Mouse (Mus musculus) forebrain, embryonic 13.5 days (tissue): Measurements from ENCODE around the gene Jmjd8. TPM values are rescaled to one million over a fixed set of nuclear protein-coding genes. Genes with fewer than 3 reads are reported as not detected.
A peak's percentile ranks its signal among the peaks of the same experiment; 100 is the strongest.
"Not testable (repeated sequence)": the region's sequence is repeated elsewhere in the genome, so short reads cannot be mapped to it uniquely, and the experiment has no call there.

Source experiments
- ATAC-seq: fragments of 200-750 bp; cut with Nextera tagmentation; 2 replicates; pipeline ENCODE4 v1.8.0; 2017
- H3K27ac ChIP-seq: fragments of 300-500 bp; sonication (generic); 2 replicates; pipeline ENCODE4 v1.5.1; 2015; ENCODE audit warnings: inconsistent platforms, mild to moderate bottlenecking, moderate library complexity
- H3K27me3 ChIP-seq: fragments of 300-500 bp; sonication (generic); 2 replicates; pipeline ENCODE4 v1.6.1; 2015; ENCODE audit warnings: mild to moderate bottlenecking, inconsistent platforms
- H3K36me3 ChIP-seq: fragments of 300-500 bp; sonication (generic); 2 replicates; pipeline ENCODE4 v1.6.1; 2015; ENCODE audit warnings: mild to moderate bottlenecking, inconsistent platforms; ENCODE audit not compliant: poor library complexity, severe bottlenecking
- H3K4me1 ChIP-seq: fragments of 300-500 bp; sonication (generic); 2 replicates; pipeline ENCODE4 v1.6.1; 2015; ENCODE audit warnings: inconsistent platforms
- H3K4me2 ChIP-seq: fragments of 300-500 bp; sonication (generic); 2 replicates; pipeline ENCODE4 v1.6.1; 2015; ENCODE audit warnings: inconsistent platforms, mild to moderate bottlenecking, moderate library complexity
- H3K4me3 ChIP-seq: fragments of 300-500 bp; sonication (generic); 2 replicates; pipeline ENCODE4 v1.5.1; 2015; ENCODE audit warnings: mild to moderate bottlenecking, inconsistent platforms
- H3K9ac ChIP-seq: fragments of 300-500 bp; sonication (generic); 2 replicates; pipeline ENCODE4 v1.6.1; 2015; ENCODE audit warnings: mild to moderate bottlenecking, inconsistent platforms
- H3K9me3 ChIP-seq: fragments of 300-500 bp; sonication (generic); replicated peaks from 2 replicates; pipeline ENCODE4 v1.6.1; 2016; ENCODE audit warnings: inconsistent platforms
- WGBS: fragments of 180-500 bp; shearing (Covaris S2); methylation state at CpG from one replicate; pipeline ENCODE4 v1.1.7; 2015; 5-methylcytosine and 5-hydroxymethylcytosine counted together
- polyA plus RNA-seq: library from polyadenylated mRNA; unstranded; fragments of >200 nt; fragmentation: Nextera tagmentation; extraction: Ambion mirVana; gene quantifications from 2 replicates; pipeline ENCODE4 v1.2.1, GENCODE M21; 2015

Jmjd8 gene
- polyA plus RNA-seq, 1 experiment from 2014 or later: 64.6 TPM

- 90% methylated on average over 2 of the region's 2 CpGs for WGBS
- Histone ChIP-seq H3K36me3 (no peaks in the 10 kb centered on the region), H3K4me2 (no peak overlapping the region), H3K27ac (no peak overlapping the region), H3K4me1 (peaks cover 24% of the 10 kb centered on the region), H3K27me3 (no peaks in the 10 kb centered on the region), H3K9me3 (no peaks in the 10 kb centered on the region), H3K4me3 (no peak overlapping the region), H3K9ac (no peak overlapping the region)
- ATAC-seq: no peak
These were observed 41.3 kb downstream of the Jmjd8 start for GRCm38 (mm10) chr17:25869954-25870353.

GRCm38 (mm10) chr17:25871566-25871965 is 42.9 kb downstream of the Jmjd8 start:
- not testable (repeated sequence) for H3K4me2 ChIP-seq, H3K27ac ChIP-seq, H3K9ac ChIP-seq, H3K9me3 ChIP-seq, ATAC-seq, H3K27me3 ChIP-seq, H3K4me3 ChIP-seq, H3K36me3 ChIP-seq
- H3K4me1 ChIP-seq: peaks cover 32% of the 10 kb centered on the region

GRCm38 (mm10) chr17:25872676-25873075 is 44.0 kb downstream of the Jmjd8 start:
- no peak overlapping the region for H3K4me2 ChIP-seq
- no peak overlapping the region for H3K9ac ChIP-seq
- no peak overlapping the region for H3K27ac ChIP-seq
- H3K27me3 ChIP-seq: no peaks in the 10 kb centered on the region
- H3K9me3 ChIP-seq: no peaks in the 10 kb centered on the region
- peaks cover 2% of the 10 kb centered on the region for H3K36me3 ChIP-seq
- peaks cover 35% of the 10 kb centered on the region for H3K4me1 ChIP-seq
- no peak overlapping the region for H3K4me3 ChIP-seq
- WGBS: 84% methylated on average over 3 of the region's 3 CpGs
- ATAC-seq: no peak

GRCm38 (mm10) chr17:25873405-25874147 is 44.9 kb downstream of the Jmjd8 start:
- Histone ChIP-seq H3K4me1 (peaks cover 28% of the 10 kb centered on the region), H3K9me3 (no peaks in the 10 kb centered on the region), H3K4me2 (peak overlapping the region; percentile 89), H3K4me3 (peak overlapping the region; percentile 68; the same call in 1 of the 2 replicates), H3K9ac (peak overlapping the region; percentile 67; the same call in 1 of the 2 replicates), H3K27me3 (no peaks in the 10 kb centered on the region), H3K27ac (peak overlapping the region; percentile 82), H3K36me3 (peaks cover 11% of the 10 kb centered on the region)
- no peak for ATAC-seq
- 80% methylated on average over 11 of the region's 11 CpGs for WGBS

- Histone ChIP-seq H3K36me3 (peaks cover 18% of the 10 kb centered on the region), H3K4me2 (peak overlapping the region; percentile 89), H3K9ac (peak overlapping the region; percentile 67), H3K27me3 (no peaks in the 10 kb centered on the region), H3K4me3 (peak overlapping the region; percentile 68), H3K27ac (peak overlapping the region; percentile 82), H3K9me3 (no peaks in the 10 kb centered on the region), H3K4me1 (peaks cover 22% of the 10 kb centered on the region)
- ATAC-seq: no peak
- 3% methylated on average over 14 of the region's 14 CpGs for WGBS
These were observed 45.6 kb downstream of the Jmjd8 start for GRCm38 (mm10) chr17:25874148-25874720.

- Histone ChIP-seq H3K4me1 (peaks cover 22% of the 10 kb centered on the region), H3K4me2 (peak within 1 kb of the TSS; percentile 89), H3K9me3 (no peaks in the 10 kb centered on the region), H3K4me3 (peak within 1 kb of the TSS; percentile 68), H3K36me3 (peaks cover 23% of the 10 kb centered on the region), H3K27me3 (no peaks in the 10 kb centered on the region), H3K9ac (peak within 1 kb of the TSS; percentile 83), H3K27ac (peak within 1 kb of the TSS; percentile 96)
- WGBS: under 1% methylated on average over 25 of the region's 25 CpGs
- peak; percentile 82 for ATAC-seq
These were observed 46.1 kb downstream of the Jmjd8 start, which contains the start of gene Mettl26 for GRCm38 (mm10) chr17:25874721-25875170. Mettl26 (plus strand) TSS chr17:25875074.

- H3K27me3 ChIP-seq: no peaks in the 10 kb centered on the region
- H3K9me3 ChIP-seq: no peaks in the 10 kb centered on the region
- peaks cover 24% of the 10 kb centered on the region for H3K36me3 ChIP-seq
- peaks cover 28% of the 10 kb centered on the region for H3K4me1 ChIP-seq
- H3K4me3 ChIP-seq: peak overlapping the region; percentile 68
- under 1% methylated on average over 59 of the region's 59 CpGs for WGBS
- peak; percentile 94 for ATAC-seq
- H3K4me2 ChIP-seq: peak overlapping the region; percentile 89
- peak overlapping the region; percentile 83 for H3K9ac ChIP-seq
- H3K27ac ChIP-seq: peak overlapping the region; percentile 96
These were observed 46.8 kb downstream of the Jmjd8 start for GRCm38 (mm10) chr17:25875171-25876136.

GRCm38 (mm10) chr17:25876347-25876915 is 47.8 kb downstream of the Jmjd8 start:
- Histone ChIP-seq H3K27ac (peak overlapping the region; percentile 96; the same call in 1 of the 2 replicates), H3K27me3 (no peaks in the 10 kb centered on the region), H3K4me1 (peaks cover 38% of the 10 kb centered on the region), H3K4me2 (peak overlapping the region; percentile 89), H3K9ac (peak overlapping the region; percentile 83), H3K36me3 (peaks cover 26% of the 10 kb centered on the region), H3K4me3 (peak overlapping the region; percentile 68), H3K9me3 (no peaks in the 10 kb centered on the region)
- no peak for ATAC-seq
- 68% methylated on average over 10 of the region's 10 CpGs for WGBS

- H3K4me2 ChIP-seq: peak overlapping the region; percentile 89; the same call in 1 of the 2 replicates
- peaks cover 38% of the 10 kb centered on the region for H3K4me1 ChIP-seq
- no peak overlapping the region for H3K4me3 ChIP-seq
- no peaks in the 10 kb centered on the region for H3K9me3 ChIP-seq
- H3K27me3 ChIP-seq: no peaks in the 10 kb centered on the region
- WGBS: 96% methylated on average over 3 of the region's 3 CpGs
- H3K9ac ChIP-seq: no peak overlapping the region
- ATAC-seq: no peak
- H3K27ac ChIP-seq: no peak overlapping the region
- peaks cover 31% of the 10 kb centered on the region for H3K36me3 ChIP-seq
These were observed 48.4 kb downstream of the Jmjd8 start for GRCm38 (mm10) chr17:25877025-25877424.

GRCm38 (mm10) chr17:25877741-25878610 is 49.3 kb downstream of the Jmjd8 start:
- Histone ChIP-seq H3K4me1 (peaks cover 38% of the 10 kb centered on the region), H3K4me3 (no peak overlapping the region), H3K4me2 (no peak overlapping the region), H3K27ac (no peak overlapping the region), H3K9ac (no peak overlapping the region), H3K9me3 (no peaks in the 10 kb centered on the region), H3K36me3 (peaks cover 40% of the 10 kb centered on the region), H3K27me3 (no peaks in the 10 kb centered on the region)
- 92% methylated on average over 32 of the region's 32 CpGs for WGBS
- no peak for ATAC-seq
